Mouse (Mus musculus) myocyte (in vitro differentiated cells): Measurements from ENCODE around the gene Exosc3.

Experiments used
- MAX ChIP-seq: IDR thresholded peaks from one replicate; pipeline ENCODE4 v1.6.1; 2011; ENCODE audit warnings: low read depth, mild to moderate bottlenecking, control low read depth
- POLR2A ChIP-seq: IDR thresholded peaks from one replicate; pipeline ENCODE4 v1.6.1; 2011; ENCODE audit warnings: low read depth, mild to moderate bottlenecking, control low read depth, moderate library complexity; ENCODE audit not compliant: insufficient read length
- REST ChIP-seq: IDR thresholded peaks from one replicate; pipeline ENCODE4 v1.6.1; 2011; ENCODE audit warnings: mild to moderate bottlenecking, control low read depth, moderate library complexity; ENCODE audit not compliant: insufficient read depth, insufficient read length
- TCF12 ChIP-seq: IDR thresholded peaks from one replicate; pipeline ENCODE4 v1.6.1; 2011; ENCODE audit warnings: mild to moderate bottlenecking, control low read depth; ENCODE audit not compliant: poor library complexity, insufficient read depth, severe bottlenecking
- TCF3 ChIP-seq: IDR thresholded peaks from one replicate; pipeline ENCODE4 v1.6.1; 2011; ENCODE audit warnings: low read depth, control low read depth; ENCODE audit not compliant: insufficient read length

DNA sequence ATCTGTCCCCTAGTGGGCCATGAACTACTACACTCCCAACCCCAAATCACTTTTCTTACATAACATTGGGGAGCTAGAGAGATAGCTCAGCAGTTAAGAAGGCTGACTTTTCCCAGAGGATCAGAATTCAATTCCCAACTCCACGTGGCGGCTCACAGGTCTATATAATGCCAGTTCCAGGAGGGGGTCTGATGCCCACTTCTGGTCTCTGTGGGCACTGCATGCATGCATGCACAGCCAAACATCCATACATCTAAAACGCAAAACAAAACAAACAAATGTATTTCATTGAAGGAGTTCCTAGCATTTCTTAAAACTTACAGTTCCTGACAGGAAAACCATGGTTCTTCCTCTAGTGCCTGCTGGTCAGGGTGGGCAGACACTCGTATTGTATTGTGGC, 49.6 kb upstream of the Exosc3 start:
- TF ChIP-seq POLR2A (no peak), MAX (no peak), TCF12 (no peak), REST (no peak), TCF3 (no peak)
